Mouse (Mus musculus): ENCODE measurements at regions not wholly inside any gene's neighbourhood (a gene's known extent, or its start where the extent isn't known, plus 50 kb on each side); places are given as distances from the start of the nearest gene placed in this dataset.
"Not testable (repeated sequence)": the region's sequence is repeated elsewhere in the genome, so short reads cannot be mapped to it uniquely, and the experiment has no call there.

- DNase-seq (ENCODE audit: low spot score) = not testable (repeated sequence)
Observed at GRCm38 (mm10) chr15:24335876-24336275, 1077.7 kb downstream of the Basp1 start.

GRCm38 (mm10) chr15:24303123-24303522 lies 1110.4 kb downstream of the Basp1 start:
- DNase-seq (ENCODE audit: low spot score) = not testable (repeated sequence)

- no peak for DNase-seq (ENCODE audit: low spot score)
Observed at GRCm38 (mm10) chr15:24297236-24297635, 1116.3 kb downstream of the Basp1 start.

GRCm38 (mm10) chr15:24296798-24297197 lies 1116.8 kb downstream of the Basp1 start:
- DNase-seq (ENCODE audit: low spot score) = no peak

GRCm38 (mm10) chr15:24275100-24275499 lies 1138.5 kb downstream of the Basp1 start:
- no peak for DNase-seq (ENCODE audit: low spot score)

- DNase-seq (ENCODE audit: low spot score) = no peak
Observed at GRCm38 (mm10) chr15:24267360-24267759, 1146.2 kb downstream of the Basp1 start.

All from left cerebral cortex, adult 11 months (tissue).